Mouse (Mus musculus): ENCODE measurements around the gene Myo15b. TPM values are rescaled to one million over a fixed set of nuclear protein-coding genes. Genes with fewer than 3 reads are reported as not detected.
A peak's percentile ranks its signal among the peaks of the same experiment; 100 is the strongest.

Gene Myo15b
- polyA plus RNA-seq, 1 experiment from 2014 or later: 17.8 TPM

- Histone ChIP-seq H3K9ac (no peak overlapping the region), H3K4me1 (peaks cover 29% of the 10 kb centered on the region), H3K36me3 (no peaks in the 10 kb centered on the region), H3K4me3 (replicated peaks) (no peak overlapping the region), H3K9me3 (no peaks in the 10 kb centered on the region), H3K4me2 (no peak overlapping the region), H3K27ac (no peak overlapping the region; the same call in 1 of the 2 replicates), H3K27me3 (replicated peaks) (no peaks in the 10 kb centered on the region)
- no peak for ATAC-seq (ENCODE audit: insufficient read depth, low FRiP score, low read depth)
- WGBS: 81% methylated on average over 3 of the region's 3 CpGs
These were observed 47.9 kb downstream of the Myo15b start for GRCm38 (mm10) chr11:115906116-115906515.

GRCm38 (mm10) chr11:115906521-115906920 lies 48.3 kb downstream of the Myo15b start:
- no peak overlapping the region; the same call in 1 of the 2 replicates for H3K27ac ChIP-seq
- peaks cover 29% of the 10 kb centered on the region for H3K4me1 ChIP-seq
- ATAC-seq (ENCODE audit: insufficient read depth, low FRiP score, low read depth): no peak
- H3K9me3 ChIP-seq: no peaks in the 10 kb centered on the region
- H3K9ac ChIP-seq: no peak overlapping the region
- H3K4me3 ChIP-seq (replicated peaks): no peak overlapping the region
- 87% methylated on average over 5 of the region's 5 CpGs for WGBS
- no peak overlapping the region for H3K4me2 ChIP-seq
- no peaks in the 10 kb centered on the region for H3K27me3 ChIP-seq (replicated peaks)
- no peaks in the 10 kb centered on the region for H3K36me3 ChIP-seq

GRCm38 (mm10) chr11:115911134-115911561 lies 52.9 kb downstream of the Myo15b start:
- Histone ChIP-seq H3K9me3 (no peaks in the 10 kb centered on the region), H3K4me1 (no peaks in the 10 kb centered on the region), H3K4me3 (replicated peaks) (no peak overlapping the region), H3K27me3 (replicated peaks) (no peaks in the 10 kb centered on the region), H3K27ac (peak overlapping the region; percentile 89), H3K4me2 (peak overlapping the region; percentile 16; the same call in 1 of the 2 replicates), H3K9ac (no peak overlapping the region), H3K36me3 (no peaks in the 10 kb centered on the region)
- ATAC-seq (ENCODE audit: insufficient read depth, low FRiP score, low read depth): peak; percentile 75
- WGBS: 64% methylated on average over 5 of the region's 5 CpGs

GRCm38 (mm10) chr11:115911632-115912376 lies 53.6 kb downstream of the Myo15b start, which contains the start of gene Smim6:
Smim6 (plus strand) TSS chr11:115912017.
- WGBS: 60% methylated on average over 11 of the region's 11 CpGs
- H3K4me2 ChIP-seq: peak within 1 kb of the TSS; percentile 32
- H3K27me3 ChIP-seq (replicated peaks): no peaks in the 10 kb centered on the region
- no peaks in the 10 kb centered on the region for H3K36me3 ChIP-seq
- H3K4me3 ChIP-seq (replicated peaks): peak within 1 kb of the TSS; percentile 18
- H3K9me3 ChIP-seq: no peaks in the 10 kb centered on the region
- H3K4me1 ChIP-seq: no peaks in the 10 kb centered on the region
- no peak within 1 kb of the TSS for H3K9ac ChIP-seq
- peak within 1 kb of the TSS; percentile 89 for H3K27ac ChIP-seq
- peak; percentile 87 for ATAC-seq (ENCODE audit: insufficient read depth, low FRiP score, low read depth)

- Histone ChIP-seq H3K9me3 (no peaks in the 10 kb centered on the region), H3K36me3 (no peaks in the 10 kb centered on the region; the same call in 1 of the 2 replicates), H3K4me2 (no peak overlapping the region), H3K9ac (no peak overlapping the region), H3K27ac (no peak overlapping the region), H3K4me1 (no peaks in the 10 kb centered on the region), H3K27me3 (replicated peaks) (no peaks in the 10 kb centered on the region), H3K4me3 (replicated peaks) (no peak overlapping the region)
- 90% methylated on average over 4 of the region's 4 CpGs for WGBS
- ATAC-seq (ENCODE audit: insufficient read depth, low FRiP score, low read depth): no peak
These were observed 58.4 kb downstream of the Myo15b start for GRCm38 (mm10) chr11:115916579-115916978.

GRCm38 (mm10) chr11:115918637-115919036 lies 60.4 kb downstream of the Myo15b start:
- no peaks in the 10 kb centered on the region for H3K27me3 ChIP-seq (replicated peaks)
- H3K9ac ChIP-seq: no peak overlapping the region
- no peak overlapping the region for H3K4me3 ChIP-seq (replicated peaks)
- no peak overlapping the region for H3K27ac ChIP-seq
- ATAC-seq (ENCODE audit: insufficient read depth, low FRiP score, low read depth): no peak
- no peaks in the 10 kb centered on the region for H3K9me3 ChIP-seq
- 79% methylated on average over 5 of the region's 5 CpGs for WGBS
- peaks cover 7% of the 10 kb centered on the region; the same call in 1 of the 2 replicates for H3K36me3 ChIP-seq
- no peak overlapping the region for H3K4me2 ChIP-seq
- no peaks in the 10 kb centered on the region for H3K4me1 ChIP-seq

- no peak overlapping the region for H3K4me2 ChIP-seq
- no peaks in the 10 kb centered on the region for H3K27me3 ChIP-seq (replicated peaks)
- no peaks in the 10 kb centered on the region for H3K9me3 ChIP-seq
- no peak overlapping the region for H3K27ac ChIP-seq
- 88% methylated on average over 5 of the region's 5 CpGs for WGBS
- H3K36me3 ChIP-seq: peaks cover 7% of the 10 kb centered on the region; the same call in 1 of the 2 replicates
- no peak for ATAC-seq (ENCODE audit: insufficient read depth, low FRiP score, low read depth)
- no peak overlapping the region for H3K4me3 ChIP-seq (replicated peaks)
- no peaks in the 10 kb centered on the region for H3K4me1 ChIP-seq
- H3K9ac ChIP-seq: no peak overlapping the region
These were observed 60.9 kb downstream of the Myo15b start for GRCm38 (mm10) chr11:115919073-115919472.

- Histone ChIP-seq H3K36me3 (peaks cover 7% of the 10 kb centered on the region; the same call in 1 of the 2 replicates), H3K9ac (no peak overlapping the region), H3K4me3 (replicated peaks) (no peak overlapping the region), H3K27me3 (replicated peaks) (no peaks in the 10 kb centered on the region), H3K4me1 (no peaks in the 10 kb centered on the region), H3K27ac (no peak overlapping the region), H3K9me3 (no peaks in the 10 kb centered on the region), H3K4me2 (no peak overlapping the region)
- WGBS: 44% methylated on average over 6 of the region's 6 CpGs
- no peak for ATAC-seq (ENCODE audit: insufficient read depth, low FRiP score, low read depth)
These were observed 62.1 kb downstream of the Myo15b start for GRCm38 (mm10) chr11:115920110-115920818.

GRCm38 (mm10) chr11:115921986-115922385 lies 63.8 kb downstream of the Myo15b start:
- no peaks in the 10 kb centered on the region for H3K4me1 ChIP-seq
- no peaks in the 10 kb centered on the region for H3K27me3 ChIP-seq (replicated peaks)
- peaks cover 7% of the 10 kb centered on the region; the same call in 1 of the 2 replicates for H3K36me3 ChIP-seq
- no peaks in the 10 kb centered on the region for H3K9me3 ChIP-seq
- 95% methylated on average over 1 of the region's 1 CpGs for WGBS
- no peak overlapping the region for H3K4me3 ChIP-seq (replicated peaks)
- H3K27ac ChIP-seq: no peak overlapping the region
- no peak for ATAC-seq (ENCODE audit: insufficient read depth, low FRiP score, low read depth)
- H3K4me2 ChIP-seq: no peak overlapping the region
- H3K9ac ChIP-seq: no peak overlapping the region

GRCm38 (mm10) chr11:115929031-115929430 lies 70.8 kb downstream of the Myo15b start:
- no peaks in the 10 kb centered on the region for H3K27me3 ChIP-seq (replicated peaks)
- WGBS: 88% methylated on average over 8 of the region's 8 CpGs
- no peaks in the 10 kb centered on the region for H3K36me3 ChIP-seq
- no peak overlapping the region for H3K4me2 ChIP-seq
- no peak overlapping the region for H3K4me3 ChIP-seq (replicated peaks)
- H3K9ac ChIP-seq: no peak overlapping the region
- peaks cover 10% of the 10 kb centered on the region for H3K4me1 ChIP-seq
- no peak for ATAC-seq (ENCODE audit: insufficient read depth, low FRiP score, low read depth)
- H3K27ac ChIP-seq: no peak overlapping the region
- H3K9me3 ChIP-seq: no peaks in the 10 kb centered on the region

- H3K27ac ChIP-seq: no peak overlapping the region
- peaks cover 18% of the 10 kb centered on the region for H3K4me1 ChIP-seq
- no peak for ATAC-seq (ENCODE audit: insufficient read depth, low FRiP score, low read depth)
- H3K9me3 ChIP-seq: no peaks in the 10 kb centered on the region
- no peak overlapping the region for H3K4me2 ChIP-seq
- no peak overlapping the region for H3K9ac ChIP-seq
- 57% methylated on average over 3 of the region's 3 CpGs for WGBS
- no peak overlapping the region for H3K4me3 ChIP-seq (replicated peaks)
- no peaks in the 10 kb centered on the region for H3K36me3 ChIP-seq
- no peaks in the 10 kb centered on the region for H3K27me3 ChIP-seq (replicated peaks)
These were observed 71.6 kb downstream of the Myo15b start for GRCm38 (mm10) chr11:115929818-115930217.

- Histone ChIP-seq H3K4me3 (replicated peaks) (no peak overlapping the region), H3K27ac (no peak overlapping the region), H3K4me1 (peaks cover 20% of the 10 kb centered on the region), H3K36me3 (no peaks in the 10 kb centered on the region), H3K4me2 (no peak overlapping the region), H3K27me3 (replicated peaks) (no peaks in the 10 kb centered on the region), H3K9ac (no peak overlapping the region), H3K9me3 (no peaks in the 10 kb centered on the region)
- 67% methylated on average over 3 of the region's 3 CpGs for WGBS
- ATAC-seq (ENCODE audit: insufficient read depth, low FRiP score, low read depth): no peak
These were observed 73.0 kb downstream of the Myo15b start for GRCm38 (mm10) chr11:115931235-115931634.

Measured in stomach, embryonic 15.5 days (tissue).